Mouse (Mus musculus) forebrain, embryonic 14.5 days (tissue): Measurements from ENCODE around the gene Rnf26. TPM values are rescaled to one million over a fixed set of nuclear protein-coding genes. Genes with fewer than 3 reads are reported as not detected.
A peak's percentile ranks its signal among the peaks of the same experiment; 100 is the strongest.

Experiments used
- ATAC-seq: fragments of 200-750 bp; cut with Nextera tagmentation; 2 replicates; pipeline ENCODE4 v1.8.0; 2017; ENCODE audit warnings: mild to moderate bottlenecking, moderate library complexity
- DNase-seq: peaks from one replicate; pipeline ENCODE4 v3.0.0-alpha.2; 2015; ENCODE audit warnings: low spot score
- H3K27ac ChIP-seq: fragments of 300-500 bp; sonication (generic); 2 replicates; pipeline ENCODE4 v1.5.1; 2014; ENCODE audit warnings: low read depth, mild to moderate bottlenecking, control low read depth, low read length, moderate library complexity
- H3K27me3 ChIP-seq: fragments of 300-500 bp; sonication (generic); replicated peaks from 2 replicates; pipeline ENCODE4 v1.6.1; 2014; ENCODE audit warnings: low read length, control low read depth, mixed read lengths; ENCODE audit not compliant: control insufficient read depth, insufficient read depth
- H3K36me3 ChIP-seq: fragments of 300-500 bp; sonication (generic); 2 replicates; pipeline ENCODE4 v1.6.1; 2014; ENCODE audit warnings: low read length, control low read depth; ENCODE audit not compliant: control insufficient read depth, insufficient read depth
- H3K4me1 ChIP-seq: fragments of 300-500 bp; sonication (generic); 2 replicates; pipeline ENCODE4 v1.6.1; 2014; ENCODE audit warnings: antibody characterized with exemption, low read length, control low read depth; ENCODE audit not compliant: control insufficient read depth, insufficient read depth
- H3K4me2 ChIP-seq: fragments of 300-500 bp; sonication (generic); 2 replicates; pipeline ENCODE4 v1.6.1; 2014; ENCODE audit warnings: mild to moderate bottlenecking, control low read depth, low read length
- H3K4me3 ChIP-seq: fragments of 300-500 bp; sonication (generic); 2 replicates; pipeline ENCODE4 v1.5.1; 2014; ENCODE audit warnings: low read depth, low read length, control low read depth
- H3K9ac ChIP-seq: fragments of 300-500 bp; sonication (generic); 2 replicates; pipeline ENCODE4 v1.6.1; 2014; ENCODE audit warnings: mild to moderate bottlenecking, low read length, control low read depth, moderate library complexity
- H3K9me3 ChIP-seq: fragments of 300-500 bp; sonication (generic); replicated peaks from 2 replicates; pipeline ENCODE4 v1.6.1; 2016; ENCODE audit warnings: low read length, control low read depth, mixed read lengths; ENCODE audit not compliant: control insufficient read depth
- WGBS: fragments of 180-500 bp; shearing (Covaris S2); extraction: QIAGEN DNeasy Blood & Tissue Kit; methylation state at CpG from one replicate; pipeline ENCODE4 v1.1.7; 2014; 5-methylcytosine and 5-hydroxymethylcytosine counted together
- polyA plus RNA-seq: library from polyadenylated mRNA; unstranded; fragments of >200 nt; fragmentation: Nextera tagmentation; extraction: Ambion mirVana; gene quantifications from 2 replicates; pipeline ENCODE4 v1.2.1, GENCODE M21; 2014

Rnf26 gene
- polyA plus RNA-seq, 1 experiment from 2014 or later: 31.3 TPM

- H3K4me3 ChIP-seq: 0 out of 2 replicates have a peak overlapping the region, but pooled peaks have one; percentile 2
- H3K9ac ChIP-seq: no peak overlapping the region
- WGBS: 28% methylated on average over 24 of the region's 24 CpGs
- H3K9me3 ChIP-seq: no peaks in the 10 kb centered on the region
- H3K4me2 ChIP-seq: peak overlapping the region; percentile 23; the same call in 1 of the 2 replicates
- no peaks in the 10 kb centered on the region for H3K27me3 ChIP-seq
- H3K36me3 ChIP-seq: no peaks in the 10 kb centered on the region; the same call in 1 of the 2 replicates
- H3K27ac ChIP-seq: no peak overlapping the region
- ATAC-seq (peak; percentile 67), DNase-seq (peak; percentile 76)
- peaks cover 6% of the 10 kb centered on the region; the same call in 1 of the 2 replicates for H3K4me1 ChIP-seq
Measured at GRCm38 (mm10) chr9:44093612-44094503, 19.5 kb downstream of the Rnf26 start.

GRCm38 (mm10) chr9:44088877-44089608 is 24.3 kb downstream of the Rnf26 start:
- Histone ChIP-seq H3K36me3 (no peaks in the 10 kb centered on the region; the same call in 1 of the 2 replicates), H3K4me1 (peaks cover 14% of the 10 kb centered on the region), H3K27ac (no peak overlapping the region), H3K4me2 (no peak overlapping the region), H3K9ac (no peak overlapping the region), H3K27me3 (peaks cover 8% of the 10 kb centered on the region; the same call in 1 of the 2 replicates), H3K4me3 (no peak overlapping the region), H3K9me3 (no peaks in the 10 kb centered on the region)
- ATAC-seq (no peak), DNase-seq (no peak)
- 76% methylated on average over 12 of the region's 12 CpGs for WGBS

GRCm38 (mm10) chr9:44087761-44088455 is 25.4 kb downstream of the Rnf26 start:
- DNase-seq (no peak), ATAC-seq (no peak)
- Histone ChIP-seq H3K9ac (0 out of 2 replicates have a peak overlapping the region, but pooled peaks have one; percentile 17), H3K27me3 (peaks cover 11% of the 10 kb centered on the region; the same call in 1 of the 2 replicates), H3K4me1 (peaks cover 18% of the 10 kb centered on the region), H3K4me3 (no peak overlapping the region), H3K4me2 (no peak overlapping the region), H3K27ac (no peak overlapping the region), H3K36me3 (no peaks in the 10 kb centered on the region), H3K9me3 (no peaks in the 10 kb centered on the region)
- WGBS: 15% methylated on average over 15 of the region's 15 CpGs

GRCm38 (mm10) chr9:44086960-44087359 is 26.4 kb downstream of the Rnf26 start:
- Histone ChIP-seq H3K9ac (no peak overlapping the region), H3K4me1 (peaks cover 18% of the 10 kb centered on the region), H3K36me3 (no peaks in the 10 kb centered on the region), H3K4me3 (no peak overlapping the region), H3K9me3 (no peaks in the 10 kb centered on the region), H3K4me2 (no peak overlapping the region), H3K27me3 (peaks cover 11% of the 10 kb centered on the region; the same call in 1 of the 2 replicates), H3K27ac (no peak overlapping the region)
- DNase-seq (no peak), ATAC-seq (no peak)
- 47% methylated on average over 10 of the region's 10 CpGs for WGBS

GRCm38 (mm10) chr9:44085741-44086665 is 27.3 kb downstream of the Rnf26 start:
- no peak for DNase-seq
- WGBS: 69% methylated on average over 15 of the region's 15 CpGs
- Histone ChIP-seq H3K9me3 (no peaks in the 10 kb centered on the region), H3K36me3 (no peaks in the 10 kb centered on the region), H3K27ac (no peak overlapping the region), H3K4me1 (peaks cover 21% of the 10 kb centered on the region), H3K9ac (no peak overlapping the region), H3K4me3 (0 out of 2 replicates have a peak overlapping the region, but pooled peaks have one; percentile 53), H3K4me2 (peak overlapping the region; percentile 97; the same call in 1 of the 2 replicates), H3K27me3 (peaks cover 11% of the 10 kb centered on the region; the same call in 1 of the 2 replicates)
- no peak for ATAC-seq

- Histone ChIP-seq H3K4me3 (peak overlapping the region; percentile 53), H3K27me3 (peaks cover 11% of the 10 kb centered on the region; the same call in 1 of the 2 replicates), H3K9me3 (no peaks in the 10 kb centered on the region), H3K4me2 (peak overlapping the region; percentile 97), H3K27ac (no peak overlapping the region), H3K4me1 (peaks cover 21% of the 10 kb centered on the region), H3K36me3 (no peaks in the 10 kb centered on the region), H3K9ac (peak overlapping the region; percentile 74)
- 2% methylated on average over 10 of the region's 10 CpGs for WGBS
- ATAC-seq (no peak), DNase-seq (no peak)
Measured at GRCm38 (mm10) chr9:44085276-44085675, 28.0 kb downstream of the Rnf26 start.

GRCm38 (mm10) chr9:44084659-44085229 is 28.6 kb downstream of the Rnf26 start:
- H3K4me1 ChIP-seq: peaks cover 21% of the 10 kb centered on the region
- peak overlapping the region; percentile 97 for H3K4me2 ChIP-seq
- WGBS: under 1% methylated on average over 49 of the region's 62 CpGs
- ATAC-seq (peak; percentile 69), DNase-seq (peak; percentile 74)
- peaks cover 11% of the 10 kb centered on the region; the same call in 1 of the 2 replicates for H3K27me3 ChIP-seq
- no peaks in the 10 kb centered on the region for H3K9me3 ChIP-seq
- H3K27ac ChIP-seq: no peak overlapping the region
- peak overlapping the region; percentile 74 for H3K9ac ChIP-seq
- H3K4me3 ChIP-seq: peak overlapping the region; percentile 53
- H3K36me3 ChIP-seq: no peaks in the 10 kb centered on the region
